19 mouse cellular contexts compared by ENCODE assay signal in genomic region chr16:30427466-30427865, GRCm38 (mm10).
"Had no signal": no experiment of that assay in that cellular context is flagged by ENCODE, and none has a peak within 500 bp of the region (broad histone marks: within the 10 kb centered on the region; RNA-seq: fewer than 3 reads in every experiment).

No protein-coding gene starts in this region.

- H3K27ac ChIP-seq: hindbrain, embryonic 13.5 days; hindbrain, embryonic 15.5 days; hindbrain, postnatal 0 days; limb, embryonic 13.5 days; limb, embryonic 15.5 days; liver, embryonic 14.5 days had no signal

- H3K4me1 ChIP-seq: hindbrain, embryonic 13.5 days; hindbrain, embryonic 15.5 days; limb, embryonic 13.5 days; limb, embryonic 15.5 days had no signal

- H3K4me3 ChIP-seq: heart, embryonic 12.5 days; hindbrain, embryonic 13.5 days; hindbrain, embryonic 15.5 days; limb, embryonic 13.5 days; limb, embryonic 15.5 days; liver, embryonic 12.5 days had no signal

- H3K27me3 ChIP-seq: heart, embryonic 12.5 days; hindbrain, embryonic 13.5 days; hindbrain, embryonic 15.5 days; limb, embryonic 13.5 days; limb, embryonic 15.5 days had no signal

- H3K36me3 ChIP-seq: heart, embryonic 12.5 days; hindbrain, embryonic 13.5 days; hindbrain, embryonic 15.5 days; limb, embryonic 13.5 days; limb, embryonic 15.5 days; liver, embryonic 12.5 days had no signal

- DNase-seq: gastrocnemius, postnatal 14 days; gastrocnemius, postnatal 36 days; heart, adult 18-20 months; heart, postnatal 10 days; kidney, adult 11 months; kidney, adult 8-10 months; kidney, postnatal 10 days; kidney, postnatal 25 days; layer of hippocampus, adult 9-11 months; layer of hippocampus, postnatal 36 days; left cerebral cortex, postnatal 4 days had no signal
